Mouse (Mus musculus): ENCODE data around the gene Capn10.

GRCm38 (mm10) chr1:92934182-92934827, at the start of gene Capn10:
- TF ChIP-seq CTCF (IDR thresholded peaks at IDR 0.05; ENCODE audit: low read depth, low read length): no peak
- peak; percentile 40 for TF ChIP-seq POLR2A (IDR thresholded peaks at IDR 0.05; ENCODE audit: insufficient read depth, low read length)
- TF ChIP-seq EP300 (IDR thresholded peaks at IDR 0.05; ENCODE audit: insufficient read depth, low read depth, low read length): no peak

All from ES-Bruce4 (cell line).